Mouse (Mus musculus): Measurements from ENCODE around the gene Twf2. TPM values are rescaled to one million over a fixed set of nuclear protein-coding genes. Genes with fewer than 3 reads are reported as not detected.
"Not testable (repeated sequence)": the region's sequence is repeated elsewhere in the genome, so short reads cannot be mapped to it uniquely, and the experiment has no call there.

Twf2 gene
- polyA plus RNA-seq, 1 experiment: 54.7 TPM

DNA sequence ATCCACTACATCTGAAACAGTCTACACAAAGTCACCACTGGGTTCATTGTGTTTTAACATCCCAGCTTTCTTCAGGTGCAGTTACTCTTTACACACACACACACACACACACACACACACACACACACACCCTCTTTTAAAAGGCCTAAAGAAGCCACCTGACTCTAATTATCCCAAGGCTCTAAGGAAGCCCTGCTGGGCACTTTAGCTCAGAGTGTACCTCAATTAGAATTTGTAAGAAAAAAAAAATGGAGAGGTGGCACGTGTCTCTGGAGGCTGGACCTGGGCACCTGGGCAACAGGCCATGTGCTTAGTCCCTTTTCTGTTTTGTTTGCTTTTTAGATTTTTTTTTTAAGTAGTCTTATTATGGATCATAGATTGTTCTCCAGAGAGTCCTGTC, 35.2 kb upstream of the Twf2 start:
- H3K79me2 ChIP-seq (ENCODE audit: control insufficient read depth, insufficient read depth): peaks cover 21% of the 10 kb centered on the region
- no peaks in the 10 kb centered on the region for H3K27me3 ChIP-seq (ENCODE audit: control insufficient read depth, insufficient read depth, insufficient read length)
- H3K4me3 ChIP-seq (ENCODE audit: insufficient read depth, poor library complexity, severe bottlenecking): no peak overlapping the region
- TF ChIP-seq USF1 (IDR thresholded peaks at IDR 0.05; ENCODE audit: low read depth): no peak
- H3K36me3 ChIP-seq (ENCODE audit: control insufficient read depth, insufficient read depth): no peaks in the 10 kb centered on the region
- no peak overlapping the region for H3ac ChIP-seq (ENCODE audit: control insufficient read depth, insufficient read length, low read depth)
- H3K79me3 ChIP-seq (ENCODE audit: low read depth): peaks cover 16% of the 10 kb centered on the region

DNA sequence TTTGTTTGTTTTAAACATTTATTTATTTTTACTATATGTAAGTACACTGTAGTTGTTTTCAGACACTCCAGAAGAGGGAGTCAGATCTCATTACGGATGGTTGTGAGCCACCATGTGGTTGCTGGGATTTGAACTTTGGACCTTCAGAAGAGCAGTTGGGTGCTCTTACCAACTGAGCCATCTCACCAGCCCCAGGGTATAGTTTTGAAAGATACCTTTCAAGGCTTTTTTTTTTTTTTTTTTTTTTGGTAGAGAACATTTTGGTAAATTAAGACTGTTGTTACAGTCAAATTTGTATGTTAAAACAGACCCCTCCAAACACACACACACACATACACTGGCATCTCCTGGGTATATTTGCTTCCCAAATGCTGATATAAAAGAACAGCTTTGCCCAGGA, 33.9 kb upstream of the Twf2 start:
- peaks cover 34% of the 10 kb centered on the region for H3K79me2 ChIP-seq (ENCODE audit: control insufficient read depth, insufficient read depth)
- H3K27me3 ChIP-seq (ENCODE audit: control insufficient read depth, insufficient read depth, insufficient read length); H3K36me3 ChIP-seq (ENCODE audit: control insufficient read depth, insufficient read depth); H3K4me3 ChIP-seq (ENCODE audit: insufficient read depth, poor library complexity, severe bottlenecking); H3ac ChIP-seq (ENCODE audit: control insufficient read depth, insufficient read length, low read depth): not testable (repeated sequence)
- H3K79me3 ChIP-seq (ENCODE audit: low read depth): peaks cover 29% of the 10 kb centered on the region

DNA sequence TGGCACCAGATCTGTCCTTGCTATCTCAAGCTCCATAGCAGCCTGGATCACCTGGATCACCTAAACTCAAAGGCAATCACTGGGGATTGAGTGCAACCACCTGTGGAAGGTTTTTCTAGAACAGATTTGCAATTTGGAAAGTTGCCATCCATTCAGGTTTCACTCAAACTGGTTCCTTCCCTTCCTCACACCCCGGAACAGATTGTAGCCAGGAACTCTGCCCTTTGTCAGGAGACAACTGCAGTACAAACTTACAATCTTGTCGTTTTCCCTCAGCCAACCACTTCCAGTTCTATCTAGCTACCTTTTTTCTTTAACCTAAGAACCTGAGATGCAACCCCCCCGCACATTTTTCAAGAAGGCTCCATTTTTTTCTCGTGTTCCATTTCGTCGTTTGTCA, 33.0 kb upstream of the Twf2 start:
- no peaks in the 10 kb centered on the region for H3K36me3 ChIP-seq (ENCODE audit: control insufficient read depth, insufficient read depth)
- H3K79me2 ChIP-seq (ENCODE audit: control insufficient read depth, insufficient read depth): peaks cover 43% of the 10 kb centered on the region
- peaks cover 38% of the 10 kb centered on the region for H3K79me3 ChIP-seq (ENCODE audit: low read depth)
- H3ac ChIP-seq (ENCODE audit: control insufficient read depth, insufficient read length, low read depth): no peak overlapping the region
- no peaks in the 10 kb centered on the region for H3K27me3 ChIP-seq (ENCODE audit: control insufficient read depth, insufficient read depth, insufficient read length)
- no peak overlapping the region for H3K4me3 ChIP-seq (ENCODE audit: insufficient read depth, poor library complexity, severe bottlenecking)
- TF ChIP-seq FOSL1 (IDR thresholded peaks at IDR 0.05; ENCODE audit: insufficient read depth, low read length, poor library complexity, severe bottlenecking): no peak
- TF ChIP-seq USF1 (IDR thresholded peaks at IDR 0.05; ENCODE audit: low read depth): no peak
- TF ChIP-seq MYOG (IDR thresholded peaks at IDR 0.05; ENCODE audit: control insufficient read depth, extremely low read depth, insufficient read length): no peak
- TF ChIP-seq CTCF (IDR thresholded peaks at IDR 0.05; ENCODE audit: control insufficient read depth, insufficient read depth, insufficient read length): no peak
- no peak for TF ChIP-seq CEBPB (IDR thresholded peaks at IDR 0.05; ENCODE audit: low read depth)
- no peak for TF ChIP-seq MAX (IDR thresholded peaks at IDR 0.05)
- TF ChIP-seq MYOD1 (IDR thresholded peaks at IDR 0.05; ENCODE audit: control insufficient read depth, insufficient read length, low read depth): no peak

DNA sequence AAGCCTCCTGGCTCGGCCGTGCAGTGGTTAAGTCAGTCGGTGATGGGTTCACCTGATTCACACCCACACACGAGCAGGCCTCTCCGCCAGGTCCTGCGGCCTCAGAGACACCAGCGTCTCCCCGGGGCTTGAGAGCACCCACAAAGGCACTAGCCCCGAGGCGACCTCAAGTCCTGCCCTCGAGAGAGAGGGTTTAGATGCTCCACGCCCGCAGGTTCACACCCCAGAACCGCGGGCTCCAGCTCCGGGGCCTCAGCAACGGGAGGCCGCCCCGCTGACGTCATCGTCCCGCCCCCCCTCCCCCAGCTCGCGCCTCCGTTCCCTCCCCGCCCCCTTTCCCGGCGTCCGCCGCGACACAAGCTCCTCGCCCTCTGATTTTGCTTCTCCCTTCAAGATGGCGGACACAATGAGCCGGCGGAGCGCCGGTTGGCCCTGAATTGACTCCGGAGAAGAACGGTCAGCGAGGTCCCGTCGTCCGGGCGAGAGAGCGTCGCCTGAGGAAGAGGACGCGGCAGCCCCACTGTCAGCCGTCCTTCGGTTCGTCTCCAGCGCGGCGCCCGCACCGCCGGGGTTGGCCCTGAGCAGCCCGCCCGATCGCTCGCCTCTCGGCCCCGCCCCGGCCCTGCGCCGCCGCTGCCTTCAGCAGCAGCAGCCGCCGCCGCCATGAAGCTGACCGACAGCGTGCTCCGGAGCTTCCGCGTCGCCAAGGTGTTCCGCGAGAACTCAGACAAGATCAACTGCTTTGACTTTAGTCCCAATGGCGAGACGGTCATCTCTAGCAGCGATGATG, 32.2 kb upstream of the Twf2 start, which contains the start of gene Wdr82:
Gene Wdr82, plus strand, starts transcription at position 373 of the 790 bp plus-strand sequence.
- peak within 1 kb of the TSS; percentile 88 for H3ac ChIP-seq (ENCODE audit: control insufficient read depth, insufficient read length, low read depth)
- H3K79me3 ChIP-seq (ENCODE audit: low read depth): peaks cover 47% of the 10 kb centered on the region
- TF ChIP-seq MAX (IDR thresholded peaks at IDR 0.05) (peak; percentile 91), CTCF (IDR thresholded peaks at IDR 0.05; ENCODE audit: control insufficient read depth, insufficient read depth, insufficient read length) (no peak)
- H3K36me3 ChIP-seq (ENCODE audit: control insufficient read depth, insufficient read depth): no peaks in the 10 kb centered on the region
- peak within 1 kb of the TSS; percentile 76 for H3K4me3 ChIP-seq (ENCODE audit: insufficient read depth, poor library complexity, severe bottlenecking)
- peaks cover 51% of the 10 kb centered on the region for H3K79me2 ChIP-seq (ENCODE audit: control insufficient read depth, insufficient read depth)
- no peaks in the 10 kb centered on the region for H3K27me3 ChIP-seq (ENCODE audit: control insufficient read depth, insufficient read depth, insufficient read length)

DNA sequence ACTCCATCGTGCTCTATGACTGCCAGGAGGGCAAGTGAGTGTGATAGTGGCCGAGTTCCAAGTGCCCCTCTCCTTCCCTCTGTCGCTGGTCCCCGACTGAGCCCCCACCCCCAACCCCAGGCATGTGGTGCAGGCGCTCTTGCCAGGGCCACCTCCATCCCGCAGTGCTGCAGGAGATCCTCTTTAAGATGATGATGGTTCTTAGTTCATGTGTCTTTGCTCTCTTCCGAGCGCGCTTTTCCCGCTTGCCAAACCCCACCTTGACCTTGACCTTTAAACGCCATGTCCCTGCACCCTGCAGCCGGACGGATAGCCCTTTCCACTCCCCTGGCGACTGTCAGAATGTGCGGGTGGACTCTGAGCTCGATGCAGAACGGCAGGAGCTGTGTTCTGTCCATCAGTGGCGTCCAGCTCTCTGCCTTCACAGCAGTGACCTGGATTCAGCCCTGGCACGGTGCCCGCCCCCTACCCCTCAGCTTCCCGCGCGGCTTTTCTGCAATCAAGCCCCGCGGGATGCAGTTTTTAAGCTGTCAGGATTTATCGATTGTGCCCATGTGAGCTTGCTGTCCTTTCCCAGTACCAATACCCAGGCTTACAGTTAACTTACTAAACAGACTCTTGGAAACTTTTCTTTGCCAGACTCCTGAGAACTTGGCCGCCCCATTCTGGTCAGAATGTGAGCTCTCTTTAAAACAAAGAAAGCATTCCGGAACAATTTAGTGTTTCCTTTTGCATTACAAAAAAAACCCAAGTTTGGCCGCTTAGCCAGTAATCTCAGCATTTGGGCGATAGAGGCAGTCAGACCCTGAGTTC, 31.4 kb upstream of the Twf2 start:
- H3K79me2 ChIP-seq (ENCODE audit: control insufficient read depth, insufficient read depth): peaks cover 59% of the 10 kb centered on the region
- peak overlapping the region; percentile 88 for H3ac ChIP-seq (ENCODE audit: control insufficient read depth, insufficient read length, low read depth)
- no peaks in the 10 kb centered on the region for H3K27me3 ChIP-seq (ENCODE audit: control insufficient read depth, insufficient read depth, insufficient read length)
- peak overlapping the region; percentile 76 for H3K4me3 ChIP-seq (ENCODE audit: insufficient read depth, poor library complexity, severe bottlenecking)
- H3K36me3 ChIP-seq (ENCODE audit: control insufficient read depth, insufficient read depth): peaks cover 7% of the 10 kb centered on the region
- H3K79me3 ChIP-seq (ENCODE audit: low read depth): peaks cover 55% of the 10 kb centered on the region
- TF ChIP-seq FOSL1 (IDR thresholded peaks at IDR 0.05; ENCODE audit: insufficient read depth, low read length, poor library complexity, severe bottlenecking): no peak
- TF ChIP-seq USF1 (IDR thresholded peaks at IDR 0.05; ENCODE audit: low read depth): no peak
- TF ChIP-seq MYOG (IDR thresholded peaks at IDR 0.05; ENCODE audit: control insufficient read depth, extremely low read depth, insufficient read length): no peak
- TF ChIP-seq CEBPB (IDR thresholded peaks at IDR 0.05; ENCODE audit: low read depth): no peak
- no peak for TF ChIP-seq MAX (IDR thresholded peaks at IDR 0.05)
- TF ChIP-seq MYOD1 (IDR thresholded peaks at IDR 0.05; ENCODE audit: control insufficient read depth, insufficient read length, low read depth): no peak
- no peak for TF ChIP-seq CTCF (IDR thresholded peaks at IDR 0.05; ENCODE audit: control insufficient read depth, insufficient read depth, insufficient read length)

DNA sequence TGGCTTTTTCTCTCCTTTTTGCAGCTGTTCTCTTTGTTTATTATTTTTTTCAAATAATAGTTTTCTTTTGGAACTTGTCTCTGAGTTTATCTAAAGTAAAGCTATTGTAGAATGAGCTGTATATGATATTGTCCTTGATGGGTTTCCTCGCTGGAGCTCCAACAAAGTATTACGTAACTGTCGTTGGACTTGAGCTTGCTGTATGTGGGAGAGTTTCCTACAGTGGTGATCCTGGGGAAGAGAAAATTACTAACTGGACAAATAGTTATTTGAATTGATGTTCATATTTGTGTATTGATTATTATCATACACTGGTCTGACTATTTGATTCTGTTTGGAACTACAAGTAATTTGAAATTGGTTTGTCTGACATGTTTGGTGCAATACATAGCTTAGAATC, 30.4 kb upstream of the Twf2 start:
- peak; percentile 64 for TF ChIP-seq CEBPB (IDR thresholded peaks at IDR 0.05; ENCODE audit: low read depth)
- no peak for TF ChIP-seq FOSL1 (IDR thresholded peaks at IDR 0.05; ENCODE audit: insufficient read depth, low read length, poor library complexity, severe bottlenecking)
- H3ac ChIP-seq (ENCODE audit: control insufficient read depth, insufficient read length, low read depth): no peak overlapping the region
- peak overlapping the region; percentile 76 for H3K4me3 ChIP-seq (ENCODE audit: insufficient read depth, poor library complexity, severe bottlenecking)
- H3K27me3 ChIP-seq (ENCODE audit: control insufficient read depth, insufficient read depth, insufficient read length): no peaks in the 10 kb centered on the region
- peaks cover 17% of the 10 kb centered on the region for H3K36me3 ChIP-seq (ENCODE audit: control insufficient read depth, insufficient read depth)
- peaks cover 69% of the 10 kb centered on the region for H3K79me2 ChIP-seq (ENCODE audit: control insufficient read depth, insufficient read depth)
- H3K79me3 ChIP-seq (ENCODE audit: low read depth): peaks cover 61% of the 10 kb centered on the region

Data from C2C12 (cell line).